In the genomic region with DNA sequence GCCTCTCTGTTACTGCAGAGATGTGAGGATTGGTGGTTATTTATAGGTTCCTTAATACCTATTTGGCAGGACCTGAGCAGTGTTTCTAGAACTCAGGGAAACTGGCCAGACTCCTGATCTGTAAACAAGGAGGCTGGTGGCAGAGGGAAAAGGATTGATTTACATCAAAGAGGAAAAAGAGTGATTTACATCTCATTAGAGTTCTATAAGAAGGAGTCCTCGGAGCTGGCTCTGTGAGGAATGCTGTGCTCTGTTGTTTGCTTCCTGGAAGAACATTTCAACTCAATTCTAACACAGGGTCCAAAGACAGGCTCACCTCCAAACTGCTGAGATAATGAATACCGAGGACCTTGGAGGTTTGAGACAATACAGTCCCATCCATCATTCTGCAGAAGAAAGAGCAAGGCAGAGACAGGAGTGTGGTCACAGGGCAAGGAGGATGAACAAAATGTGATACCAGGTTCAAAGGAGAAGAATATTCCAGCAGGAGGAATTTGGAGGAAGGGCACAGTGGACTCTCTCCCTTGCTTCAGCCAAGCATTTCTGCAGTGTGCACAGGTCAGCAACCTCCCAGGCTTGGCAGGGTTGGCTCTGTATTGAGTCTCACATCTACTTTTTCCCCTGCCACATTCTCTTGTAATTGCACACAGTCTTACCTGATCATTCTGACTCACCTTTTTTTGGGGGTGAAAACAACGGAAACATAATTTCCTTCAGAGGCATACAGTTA, we compare ENCODE assay signal across 15 mouse cellular contexts.
DNase-seq lines count a peak whose midpoint lies in the region; ATAC-seq and TF ChIP-seq lines count a peak whose summit lies in the region.
"Had no signal": no experiment of that assay in that cellular context is flagged by ENCODE, and none has a peak within 500 bp of the region (broad histone marks: within the 10 kb centered on the region; RNA-seq: fewer than 3 reads in every experiment).

No protein-coding gene starts in this region.

- intact Hi-C loops in left cerebral cortex, postnatal 10 days (cut with DNase I): no loop called here

- DNase-seq in frontal cortex, adult 2 months (ENCODE audit: extremely low spot score in 1 of 2, low spot score in 1 of 2): no peak
- peak; percentile 86 for DNase-seq in forebrain, embryonic 14.5 days (ENCODE audit: low spot score)
- no peak for DNase-seq in left cerebral cortex, postnatal 10 days (ENCODE audit: extremely low spot score in 1 of 2, low spot score in 2 of 2)
- no peak for DNase-seq in spleen, postnatal 4 days (ENCODE audit: low spot score in 2 of 2)
- DNase-seq: cerebellum, adult 2 months; lung, adult 2 months; right cerebral cortex, postnatal 14 days; thymus, adult 18-20 months had no signal

- TF ChIP-seq CTCF in ES-Bruce4 (IDR thresholded peaks at IDR 0.05; ENCODE audit: low read depth, low read length): no peak

- ATAC-seq in frontal cortex, adult (ENCODE audit: low TSS enrichment): peak; percentile 60
- ATAC-seq in forebrain, embryonic 14.5 days: peak; percentile 88
- peak; percentile 78 for ATAC-seq in kidney, embryonic 16.5 days (ENCODE audit: low FRiP score, low TSS enrichment)
- ATAC-seq in intestine, embryonic 15.5 days: no peak
- ATAC-seq: activated CD4-positive, CD25-positive, alpha-beta regulatory T cell, adult 4 months; CD4-positive, CD25-positive, alpha-beta regulatory T cell, adult 4 months had no signal

- 19% methylated on average over 3 of the region's 3 CpGs for WGBS in forebrain, embryonic 14.5 days
- whole genome bisulfite sequencing in kidney, embryonic 16.5 days: 25% methylated on average over 3 of the region's 3 CpGs
- WGBS in intestine, embryonic 15.5 days: 35% methylated on average over 3 of the region's 3 CpGs

- TF ChIP-seq POLR2A in ES-Bruce4 (IDR thresholded peaks at IDR 0.05; ENCODE audit: insufficient read depth, low read length): no peak

- H3K9me3 ChIP-seq in ES-Bruce4 (replicated peaks; ENCODE audit: control insufficient read depth, insufficient read depth, low read length, poor library complexity, severe bottlenecking): no peaks in the 10 kb centered on the region
- no peaks in the 10 kb centered on the region for H3K9me3 ChIP-seq in forebrain, embryonic 14.5 days (replicated peaks; ENCODE audit: control insufficient read depth, low read length)
- H3K9me3 ChIP-seq in kidney, embryonic 16.5 days (ENCODE audit: low read length): no peaks in the 10 kb centered on the region
- H3K9me3 ChIP-seq in intestine, embryonic 15.5 days: no peaks in the 10 kb centered on the region

- H3K9ac ChIP-seq in ES-Bruce4 (ENCODE audit: low read depth, poor library complexity, severe bottlenecking): no peak overlapping the region
- no peak overlapping the region for H3K9ac ChIP-seq in forebrain, embryonic 14.5 days (ENCODE audit: low read length)
- no peak overlapping the region for H3K9ac ChIP-seq in kidney, embryonic 16.5 days (replicated peaks; ENCODE audit: low read length)
- no peak overlapping the region for H3K9ac ChIP-seq in intestine, embryonic 15.5 days

- TF ChIP-seq EP300 in ES-Bruce4 (IDR thresholded peaks at IDR 0.05; ENCODE audit: insufficient read depth, low read depth, low read length): no peak

- H3K27me3 ChIP-seq in ES-Bruce4 (ENCODE audit: control insufficient read depth, insufficient read depth, low read length, poor library complexity, severe bottlenecking): no peaks in the 10 kb centered on the region
- no peaks in the 10 kb centered on the region for H3K27me3 ChIP-seq in forebrain, embryonic 14.5 days (replicated peaks; ENCODE audit: control insufficient read depth, insufficient read depth, low read length)
- H3K27me3 ChIP-seq in kidney, embryonic 16.5 days (ENCODE audit: insufficient read depth, low read length): no peaks in the 10 kb centered on the region
- no peaks in the 10 kb centered on the region for H3K27me3 ChIP-seq in intestine, embryonic 15.5 days (replicated peaks)

- H3K4me2 ChIP-seq in forebrain, embryonic 14.5 days (ENCODE audit: low read length): no peak overlapping the region
- no peak overlapping the region for H3K4me2 ChIP-seq in kidney, embryonic 16.5 days (replicated peaks; ENCODE audit: low read depth, low read length)
- H3K4me2 ChIP-seq in intestine, embryonic 15.5 days (replicated peaks): no peak overlapping the region

- no peak overlapping the region for H3K4me3 ChIP-seq in ES-Bruce4 (ENCODE audit: low read depth, low read length)
- no peak overlapping the region for H3K4me3 ChIP-seq in forebrain, embryonic 14.5 days (ENCODE audit: low read depth, low read length)
- H3K4me3 ChIP-seq in kidney, embryonic 16.5 days (ENCODE audit: low read length): no peak overlapping the region
- H3K4me3 ChIP-seq in intestine, embryonic 15.5 days (replicated peaks): no peak overlapping the region
- H3K4me3 ChIP-seq: left cerebral cortex, adult 2 months had no signal

- H3K36me3 ChIP-seq in ES-Bruce4 (ENCODE audit: control insufficient read depth, insufficient read depth, low read length, poor library complexity, severe bottlenecking): no peaks in the 10 kb centered on the region
- no peaks in the 10 kb centered on the region for H3K36me3 ChIP-seq in forebrain, embryonic 14.5 days (ENCODE audit: control insufficient read depth, insufficient read depth, low read length)
- no peaks in the 10 kb centered on the region for H3K36me3 ChIP-seq in kidney, embryonic 16.5 days (ENCODE audit: insufficient read depth, low read length)
- H3K36me3 ChIP-seq in intestine, embryonic 15.5 days: no peaks in the 10 kb centered on the region

- H3K27ac ChIP-seq in ES-Bruce4 (ENCODE audit: insufficient read depth, low read length): peak overlapping the region; percentile 77
- no peak overlapping the region for H3K27ac ChIP-seq in forebrain, embryonic 14.5 days (ENCODE audit: low read depth, low read length)
- H3K27ac ChIP-seq in kidney, embryonic 16.5 days (ENCODE audit: low read length): 0 out of 2 replicates have a peak overlapping the region, but pooled peaks have one; percentile 29
- no peak overlapping the region for H3K27ac ChIP-seq in intestine, embryonic 15.5 days
- H3K27ac ChIP-seq: left cerebral cortex, adult 2 months had no signal

- H3K4me1 ChIP-seq in ES-Bruce4 (ENCODE audit: control insufficient read depth, insufficient read depth, low read length): peaks cover 6% of the 10 kb centered on the region
- H3K4me1 ChIP-seq in forebrain, embryonic 14.5 days (ENCODE audit: control insufficient read depth, insufficient read depth, low read length): peaks cover 8% of the 10 kb centered on the region; the same call in 1 of the 2 replicates
- H3K4me1 ChIP-seq in kidney, embryonic 16.5 days (ENCODE audit: insufficient read depth, low read length): peaks cover 6% of the 10 kb centered on the region
- H3K4me1 ChIP-seq in intestine, embryonic 15.5 days (replicated peaks): no peaks in the 10 kb centered on the region

Comparison
In these comparisons a context has a peak if more than half of its experiments do, and no peak if none do; other contexts are left out.
1. H3K27ac ChIP-seq: peak in ES-Bruce4 (single experiment) and kidney, embryonic 16.5 days (single experiment); none in forebrain, embryonic 14.5 days (single experiment) and intestine, embryonic 15.5 days (single experiment).